In the genomic region with DNA sequence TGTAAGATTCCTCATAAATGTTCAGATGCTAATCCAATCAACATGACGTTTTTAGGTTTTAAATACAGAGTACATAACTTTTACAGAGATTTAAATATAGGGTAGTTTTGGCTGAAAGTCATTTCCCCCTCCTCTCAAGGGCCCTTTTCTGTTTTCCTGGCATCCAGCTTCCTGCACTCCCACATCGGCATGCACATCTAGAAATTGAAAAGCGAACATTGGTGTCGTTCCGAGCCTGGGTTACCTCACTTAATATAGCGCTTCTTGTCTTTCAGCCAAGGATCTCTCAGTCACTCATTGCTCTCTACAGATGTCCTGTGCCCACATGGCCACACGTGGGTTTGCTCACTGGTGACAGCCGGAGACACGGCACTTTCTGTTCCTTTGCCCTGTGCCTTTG, we compare ENCODE assay signal across 20 mouse cellular contexts.
DNase-seq lines count a peak whose midpoint lies in the region.
"Had no signal": no experiment of that assay in that cellular context is flagged by ENCODE, and none has a peak within 500 bp of the region (broad histone marks: within the 10 kb centered on the region; RNA-seq: fewer than 3 reads in every experiment).

No protein-coding gene starts in this region.

- peak; percentile 9 for DNase-seq in layer of hippocampus, adult 9-10 months (ENCODE audit: low spot score)
- no peak for DNase-seq in layer of hippocampus, adult 11-12 months (ENCODE audit: low spot score)
- peak; percentile 24 for DNase-seq in right cerebral cortex, adult 18-20 months
- no peak for DNase-seq in right cerebral cortex, postnatal 14 days
- DNase-seq in frontal cortex, postnatal 36 days (ENCODE audit: low spot score in 2 of 2): peak; percentile 23 to 31
- peak; percentile 9 to 15 for DNase-seq in right cerebral cortex, postnatal 36 days (ENCODE audit: low spot score in 2 of 2)
- DNase-seq in kidney, postnatal 14 days: no peak
- no peak for DNase-seq in kidney, postnatal 36 days
- DNase-seq: adrenal gland, postnatal 14 days; cerebellum, adult 2 months; cerebellum, postnatal 25 days; forebrain, postnatal 0 days; gastrocnemius, adult 2 months; gastrocnemius, postnatal 36 days; heart, adult 18-20 months; kidney, postnatal 25 days; liver; lung, embryonic 14.5 days; lung, postnatal 14 days; thymus, postnatal 4 days had no signal

Comparison
In these comparisons a context has a peak if more than half of its experiments do, and no peak if none do; other contexts are left out.
1. DNase-seq: peak in layer of hippocampus, adult 9-10 months (single experiment), right cerebral cortex, adult 18-20 months (single experiment), frontal cortex, postnatal 36 days (2 of 2) and right cerebral cortex, postnatal 36 days (2 of 2); none in layer of hippocampus, adult 11-12 months (single experiment), right cerebral cortex, postnatal 14 days (single experiment), kidney, postnatal 14 days (single experiment) and kidney, postnatal 36 days (0 of 2).